Mouse (Mus musculus) kidney, adult 9 months (tissue): ENCODE data around the gene Fsip1.

ENCODE experiments used
- DNase-seq: peaks from one replicate; pipeline ENCODE4 v3.0.0; 2022

Gene Fsip1

DNA sequence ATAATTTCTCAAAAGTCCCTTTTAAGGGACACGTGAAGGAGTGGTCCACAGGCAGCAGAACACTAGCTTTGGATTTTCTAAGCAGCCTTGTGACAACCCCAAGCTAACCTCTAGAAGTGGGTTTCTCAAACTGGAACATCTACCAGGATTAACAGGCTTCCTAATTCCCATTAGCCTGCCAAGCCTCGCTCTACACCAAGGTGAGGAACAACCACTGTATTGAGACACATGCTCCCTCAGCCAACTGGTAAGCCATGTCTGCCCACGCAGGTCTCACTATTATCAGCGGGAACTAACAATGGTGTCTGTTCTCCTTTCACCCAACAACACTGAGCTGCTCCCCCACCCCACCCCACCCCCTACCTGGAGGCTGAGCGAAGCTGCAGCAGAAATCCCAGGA lies 175.2 kb downstream of the Fsip1 start:
- no peak for DNase-seq
